Mouse (Mus musculus) limb, embryonic 11.5 days (tissue): ENCODE measurements around the gene Maob. TPM values are rescaled to one million over a fixed set of nuclear protein-coding genes. Genes with fewer than 3 reads are reported as not detected.

Experiments
- ATAC-seq: fragments of 200-750 bp; cut with Nextera tagmentation; 2 replicates; pipeline ENCODE4 v1.8.0; 2017; ENCODE audit warnings: low read depth; ENCODE audit not compliant: insufficient number of reproducible peaks, low FRiP score, low TSS enrichment
- DNase-seq: peaks from one replicate; pipeline ENCODE4 v3.0.0-alpha.2; 2015; ENCODE audit warnings: low spot score
- H3K27ac ChIP-seq: fragments of 300-500 bp; sonication (generic); replicated peaks from 2 replicates; pipeline ENCODE4 v1.5.1; 2014; ENCODE audit warnings: low read depth, mild to moderate bottlenecking, low read length
- H3K27me3 ChIP-seq: fragments of 300-500 bp; sonication (generic); 2 replicates; pipeline ENCODE4 v1.6.1; 2014; ENCODE audit warnings: mild to moderate bottlenecking, low read length, mixed read lengths; ENCODE audit not compliant: control insufficient read depth, insufficient read depth
- H3K36me3 ChIP-seq: fragments of 300-500 bp; sonication (generic); 2 replicates; pipeline ENCODE4 v1.6.1; 2014; ENCODE audit warnings: mild to moderate bottlenecking, low read length, moderate library complexity, mixed read lengths; ENCODE audit not compliant: control insufficient read depth, insufficient read depth
- H3K4me1 ChIP-seq: fragments of 300-500 bp; sonication (generic); 2 replicates; pipeline ENCODE4 v1.6.1; 2014; ENCODE audit warnings: low read length, mixed read lengths; ENCODE audit not compliant: control insufficient read depth, insufficient read depth
- H3K4me2 ChIP-seq: fragments of 300-500 bp; sonication (generic); 2 replicates; pipeline ENCODE4 v1.6.1; 2014; ENCODE audit warnings: low read depth, mild to moderate bottlenecking, moderate library complexity; ENCODE audit not compliant: severe bottlenecking
- H3K4me3 ChIP-seq: fragments of 300-500 bp; sonication (generic); 2 replicates; pipeline ENCODE4 v1.5.1; 2014; ENCODE audit warnings: low read depth, low read length
- H3K9ac ChIP-seq: fragments of 300-500 bp; sonication (generic); 2 replicates; pipeline ENCODE4 v1.6.1; 2014; ENCODE audit warnings: mild to moderate bottlenecking, low read length
- H3K9me3 ChIP-seq: fragments of 300-500 bp; sonication (generic); 2 replicates; pipeline ENCODE4 v1.6.1; 2016; ENCODE audit warnings: low read length; ENCODE audit not compliant: control insufficient read depth
- WGBS: fragments of 180-500 bp; shearing (Covaris S2); extraction: QIAGEN DNeasy Blood & Tissue Kit; methylation state at CpG from one replicate; pipeline ENCODE4 v1.1.7; 2014; 5-methylcytosine and 5-hydroxymethylcytosine counted together
- polyA plus RNA-seq: library from polyadenylated mRNA; unstranded; fragments of >200 nt; fragmentation: Nextera tagmentation; extraction: Ambion mirVana; gene quantifications from 2 replicates; pipeline ENCODE4 v1.2.1, GENCODE M21; 2014

The Maob gene
- polyA plus RNA-seq: 5.5 and 6.5 TPM in 2 replicates

- DNase-seq (peak; percentile 23), ATAC-seq (peak; percentile 67; the same call in 1 of the 2 replicates)
- Histone ChIP-seq H3K27me3 (no peaks in the 10 kb centered on the region), H3K9ac (no peak within 1 kb of the TSS; the same call in 1 of the 2 replicates), H3K4me3 (peak within 1 kb of the TSS; percentile 10; the same call in 1 of the 2 replicates), H3K27ac (no peak within 1 kb of the TSS), H3K36me3 (no peaks in the 10 kb centered on the region), H3K9me3 (no peaks in the 10 kb centered on the region), H3K4me1 (no peaks in the 10 kb centered on the region), H3K4me2 (peak within 1 kb of the TSS; percentile 39)
- WGBS: 12% methylated on average over 18 of the region's 18 CpGs
Measured at GRCm38 (mm10) chrX:16817261-16817769, at the start of gene Maob. Maob (minus strand) TSS chrX:16817366.

GRCm38 (mm10) chrX:16860244-16860643 is 43.1 kb upstream of the Maob start:
- Histone ChIP-seq H3K36me3 (no peaks in the 10 kb centered on the region), H3K27ac (no peak overlapping the region), H3K9ac (no peak overlapping the region), H3K9me3 (no peaks in the 10 kb centered on the region), H3K27me3 (no peaks in the 10 kb centered on the region), H3K4me1 (no peaks in the 10 kb centered on the region), H3K4me3 (no peak overlapping the region), H3K4me2 (no peak overlapping the region)
- DNase-seq: no peak
- no peak for ATAC-seq

- no peaks in the 10 kb centered on the region for H3K36me3 ChIP-seq
- ATAC-seq (no peak), DNase-seq (no peak)
- H3K9ac ChIP-seq: no peak overlapping the region
- 94% methylated on average over 2 of the region's 2 CpGs for WGBS
- no peak overlapping the region for H3K4me3 ChIP-seq
- H3K4me1 ChIP-seq: no peaks in the 10 kb centered on the region
- no peak overlapping the region for H3K4me2 ChIP-seq
- H3K27ac ChIP-seq: no peak overlapping the region
- no peaks in the 10 kb centered on the region for H3K9me3 ChIP-seq
- no peaks in the 10 kb centered on the region for H3K27me3 ChIP-seq
Measured at GRCm38 (mm10) chrX:16846034-16846433, 28.9 kb upstream of the Maob start.

- Histone ChIP-seq H3K4me3 (no peak overlapping the region), H3K27ac (no peak overlapping the region), H3K9ac (no peak overlapping the region), H3K36me3 (no peaks in the 10 kb centered on the region), H3K4me2 (no peak overlapping the region), H3K27me3 (no peaks in the 10 kb centered on the region), H3K4me1 (no peaks in the 10 kb centered on the region), H3K9me3 (no peaks in the 10 kb centered on the region)
- DNase-seq (no peak), ATAC-seq (no peak)
- WGBS: 84% methylated on average over 2 of the region's 2 CpGs
Measured at GRCm38 (mm10) chrX:16841443-16841842, 24.3 kb upstream of the Maob start.

- Histone ChIP-seq H3K36me3 (no peaks in the 10 kb centered on the region), H3K27ac (no peak overlapping the region), H3K27me3 (no peaks in the 10 kb centered on the region), H3K4me3 (no peak overlapping the region), H3K9ac (no peak overlapping the region), H3K9me3 (no peaks in the 10 kb centered on the region), H3K4me1 (no peaks in the 10 kb centered on the region), H3K4me2 (no peak overlapping the region)
- 83% methylated on average over 1 of the region's 1 CpGs for WGBS
- no peak for DNase-seq
- no peak for ATAC-seq
Measured at GRCm38 (mm10) chrX:16837293-16837692, 20.1 kb upstream of the Maob start.

GRCm38 (mm10) chrX:16836488-16837082 is 19.4 kb upstream of the Maob start:
- no peak for ATAC-seq

GRCm38 (mm10) chrX:16826028-16826427 is 8.9 kb upstream of the Maob start:
- DNase-seq (no peak), ATAC-seq (no peak)
- H3K27me3 ChIP-seq: no peaks in the 10 kb centered on the region
- H3K9me3 ChIP-seq: no peaks in the 10 kb centered on the region
- 94% methylated on average over 1 of the region's 1 CpGs for WGBS
- no peak overlapping the region for H3K4me3 ChIP-seq
- no peaks in the 10 kb centered on the region for H3K36me3 ChIP-seq
- no peak overlapping the region for H3K4me2 ChIP-seq
- no peaks in the 10 kb centered on the region for H3K4me1 ChIP-seq
- H3K9ac ChIP-seq: no peak overlapping the region
- H3K27ac ChIP-seq: no peak overlapping the region

More at GRCm38 (mm10) chrX:16836488-16837082, 19.4 kb upstream of the Maob start:
- no peak overlapping the region for H3K27ac ChIP-seq
- H3K36me3 ChIP-seq: no peaks in the 10 kb centered on the region
- DNase-seq: no peak
- H3K9me3 ChIP-seq: no peaks in the 10 kb centered on the region
- H3K9ac ChIP-seq: no peak overlapping the region
- H3K4me2 ChIP-seq: no peak overlapping the region
- no peaks in the 10 kb centered on the region for H3K4me1 ChIP-seq
- H3K4me3 ChIP-seq: no peak overlapping the region
- no peaks in the 10 kb centered on the region for H3K27me3 ChIP-seq

- Histone ChIP-seq H3K9ac (no peak overlapping the region), H3K27me3 (no peaks in the 10 kb centered on the region), H3K4me2 (no peak overlapping the region), H3K4me1 (no peaks in the 10 kb centered on the region), H3K36me3 (no peaks in the 10 kb centered on the region), H3K27ac (no peak overlapping the region), H3K9me3 (no peaks in the 10 kb centered on the region), H3K4me3 (no peak overlapping the region)
- DNase-seq (no peak), ATAC-seq (no peak)
- WGBS: 94% methylated on average over 3 of the region's 3 CpGs
Measured at GRCm38 (mm10) chrX:16815965-16816364, 1.2 kb downstream of the Maob start.

GRCm38 (mm10) chrX:16812080-16812479 is 5.1 kb downstream of the Maob start:
- Histone ChIP-seq H3K36me3 (no peaks in the 10 kb centered on the region), H3K4me3 (no peak overlapping the region), H3K4me1 (no peaks in the 10 kb centered on the region), H3K27ac (no peak overlapping the region), H3K9ac (no peak overlapping the region), H3K9me3 (no peaks in the 10 kb centered on the region), H3K27me3 (no peaks in the 10 kb centered on the region), H3K4me2 (no peak overlapping the region)
- DNase-seq (no peak), ATAC-seq (no peak)
- 82% methylated on average over 3 of the region's 3 CpGs for WGBS
